Mouse (Mus musculus) layer of hippocampus, adult 6 months (tissue): ENCODE data around the gene Olfr837. TPM values are rescaled to one million over a fixed set of nuclear protein-coding genes. Genes with fewer than 3 reads are reported as not detected.

Source experiments
- long read RNA-seq, 2 experiments: library from polyadenylated mRNA; unstranded; transcript quantifications; one replicate each; pipeline ENCODE4 v2.0.0; 2019 to 2020
- polyA plus RNA-seq: library from polyadenylated mRNA; unstranded; fragments of <200 nt; fragmentation: Nextera tagmentation; gene quantifications from 2 replicates; pipeline ENCODE4 v1.2.3, GENCODE M21; 2021

The Olfr837 gene
- polyA plus RNA-seq = not detected in 2 replicates
- long read RNA-seq, experiment 1 = 0 reads
- long read RNA-seq, experiment 2 = 0 reads

DNA sequence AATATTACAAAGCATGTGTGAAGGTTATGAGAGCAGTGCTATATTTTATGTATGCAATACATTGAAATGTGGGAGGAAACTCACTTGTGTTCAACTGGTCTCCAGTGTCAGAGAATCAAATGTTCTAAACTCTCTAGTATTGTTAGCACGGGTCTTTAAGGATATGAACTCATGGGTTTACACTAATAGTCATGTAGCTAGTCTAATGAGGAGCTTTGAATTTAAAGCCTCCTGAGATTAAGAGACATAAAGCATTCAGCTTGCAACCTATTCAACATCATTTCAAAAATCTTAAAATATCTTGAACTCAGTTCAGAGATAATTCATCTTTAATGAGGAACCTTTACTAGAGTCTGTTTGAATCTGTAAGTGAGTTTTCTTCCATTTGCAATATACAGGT lies at the start of gene Olfr837:
Gene Olfr837, plus strand, starts transcription at position 301 of the 400 bp plus-strand sequence.

DNA sequence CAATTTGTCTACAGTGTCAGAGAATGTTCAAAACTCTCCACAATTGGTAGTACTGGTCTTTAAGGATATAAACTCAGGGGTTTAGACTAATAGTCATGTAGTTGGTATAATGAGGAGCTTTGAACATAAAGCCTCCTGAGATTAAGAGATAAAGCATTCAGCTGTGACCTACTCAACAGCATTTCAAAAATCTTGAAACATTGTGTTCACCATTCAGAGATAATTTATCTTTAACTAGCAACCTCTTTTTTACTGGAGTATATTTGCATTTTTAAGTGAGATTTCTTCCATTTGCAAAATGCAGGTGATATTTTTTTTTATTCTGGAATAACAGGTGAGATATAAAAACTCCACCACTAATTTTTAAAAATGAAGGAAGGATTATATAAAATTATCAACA lies 16.0 kb upstream of the Olfr837 start, which contains the start of gene Olfr836:
Gene Olfr836, plus strand, starts transcription at position 301 of the 400 bp plus-strand sequence.

DNA sequence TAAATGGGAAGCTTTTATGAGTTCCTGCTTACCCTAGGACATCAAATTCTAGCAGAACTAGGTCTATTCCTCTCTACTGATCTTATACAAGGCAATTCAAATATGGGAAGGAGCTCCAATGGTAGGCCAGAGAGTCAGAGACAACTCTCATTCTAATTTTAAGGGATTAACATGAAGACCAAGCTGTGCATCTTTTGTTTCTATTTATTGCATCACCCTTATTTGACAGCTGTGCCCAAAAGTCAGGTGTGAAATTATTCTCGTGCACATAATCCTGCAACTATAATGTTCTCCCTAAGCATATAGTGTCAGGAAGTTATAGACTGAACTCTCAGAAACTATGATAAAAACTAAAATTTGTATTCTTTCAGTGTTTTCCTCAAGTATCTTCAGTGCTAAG lies 41.1 kb downstream of the Olfr837 start, which contains the start of gene Olfr839-ps1:
Gene Olfr839-ps1, minus strand, starts transcription at position 101 of the 400 bp plus-strand sequence.

Other genes starting within 250 kb of the Olfr837 start
- gene Olfr832, start 199.2 kb upstream of the Olfr837 start, polyA plus RNA-seq = not detected in 2 replicates
- not detected in 2 replicates for gene Olfr834, start 148.3 kb upstream of the Olfr837 start, polyA plus RNA-seq
- gene Olfr835, start 103.6 kb upstream of the Olfr837 start, polyA plus RNA-seq = not detected in 2 replicates
- gene Olfr836, start 15.9 kb upstream of the Olfr837 start, polyA plus RNA-seq = not detected in 2 replicates
- gene Olfr839-ps1, start 41.0 kb downstream of the Olfr837 start, polyA plus RNA-seq = not detected in 2 replicates
- gene Olfr843, start 115.7 kb downstream of the Olfr837 start, polyA plus RNA-seq = not detected in 2 replicates
- gene Olfr844, start 180.0 kb downstream of the Olfr837 start, polyA plus RNA-seq = not detected in 2 replicates
- not detected in 2 replicates for gene Olfr845, start 200.1 kb downstream of the Olfr837 start, polyA plus RNA-seq
- not detected in 2 replicates for gene Olfr846, start 227.7 kb downstream of the Olfr837 start, polyA plus RNA-seq
- not detected in 2 replicates for gene Olfr847, start 242.4 kb downstream of the Olfr837 start, polyA plus RNA-seq